Mouse (Mus musculus) olfactory bulb, adult 2 months (tissue): Measurements from ENCODE around the gene Bcas3.

Experiments used
- CTCF ChIP-seq: fragments of 200-500 bp; IDR thresholded peaks from 2 replicates; pipeline ENCODE4 v1.5.1; 2012; ENCODE audit warnings: low read depth, mild to moderate bottlenecking, low read length, moderate library complexity; ENCODE audit not compliant: insufficient read depth
- POLR2A ChIP-seq: fragments of 200-500 bp; IDR thresholded peaks from 2 replicates; pipeline ENCODE4 v1.6.1; 2012; ENCODE audit warnings: mild to moderate bottlenecking, low read depth, low read length, moderate library complexity; ENCODE audit not compliant: insufficient read depth

DNA sequence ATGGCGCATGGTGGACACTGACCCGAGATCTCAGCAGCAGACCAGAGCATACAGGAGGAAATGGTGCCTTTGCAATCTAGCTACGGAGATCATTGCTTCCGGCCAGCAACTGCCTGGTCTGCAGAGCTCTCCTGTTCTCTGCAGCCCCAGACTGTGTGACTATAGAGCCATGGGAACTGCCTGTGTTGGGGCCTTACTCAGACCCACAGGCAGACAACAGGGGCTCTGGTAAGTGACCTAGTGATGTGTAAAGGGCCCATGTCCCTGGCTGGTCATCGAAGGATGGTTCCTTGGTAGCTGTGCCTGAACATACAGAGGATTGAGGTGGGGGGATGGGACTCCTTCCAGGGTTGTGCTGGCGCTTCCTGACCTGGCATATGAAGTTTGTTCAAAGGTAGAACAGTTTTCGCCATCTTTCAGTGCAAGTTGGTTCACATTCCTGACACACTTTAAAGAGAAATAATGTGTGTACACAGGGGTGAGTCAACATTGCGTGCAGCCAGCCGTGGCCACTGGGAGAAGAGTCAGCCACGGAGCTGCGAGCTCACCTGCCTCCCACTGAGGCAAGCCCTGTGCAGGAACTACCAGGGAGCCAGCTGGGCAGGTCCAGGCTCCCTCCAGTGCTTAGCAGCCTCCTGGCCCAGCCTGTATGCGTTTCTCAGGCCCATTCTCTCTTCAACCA, 439.7 kb downstream of the Bcas3 start:
- no peak for TF ChIP-seq POLR2A
- no peak for TF ChIP-seq CTCF
